Mouse (Mus musculus) subcutaneous adipose tissue, adult 2 months (tissue): Measurements from ENCODE around the gene Btla. TPM values are rescaled to one million over a fixed set of nuclear protein-coding genes. Genes with fewer than 3 reads are reported as not detected.

Source experiments
- polyA plus RNA-seq: library from polyadenylated mRNA; depleted of rRNA; stranded (reverse); fragments of >200 nt; gene quantifications from 2 replicates; pipeline ENCODE4 v1.2.3, GENCODE M21; 2012; ENCODE audit warnings: low replicate concordance; rRNA removed

Gene Btla
- 0.36 and 0.62 TPM in 2 replicates for polyA plus RNA-seq

DNA sequence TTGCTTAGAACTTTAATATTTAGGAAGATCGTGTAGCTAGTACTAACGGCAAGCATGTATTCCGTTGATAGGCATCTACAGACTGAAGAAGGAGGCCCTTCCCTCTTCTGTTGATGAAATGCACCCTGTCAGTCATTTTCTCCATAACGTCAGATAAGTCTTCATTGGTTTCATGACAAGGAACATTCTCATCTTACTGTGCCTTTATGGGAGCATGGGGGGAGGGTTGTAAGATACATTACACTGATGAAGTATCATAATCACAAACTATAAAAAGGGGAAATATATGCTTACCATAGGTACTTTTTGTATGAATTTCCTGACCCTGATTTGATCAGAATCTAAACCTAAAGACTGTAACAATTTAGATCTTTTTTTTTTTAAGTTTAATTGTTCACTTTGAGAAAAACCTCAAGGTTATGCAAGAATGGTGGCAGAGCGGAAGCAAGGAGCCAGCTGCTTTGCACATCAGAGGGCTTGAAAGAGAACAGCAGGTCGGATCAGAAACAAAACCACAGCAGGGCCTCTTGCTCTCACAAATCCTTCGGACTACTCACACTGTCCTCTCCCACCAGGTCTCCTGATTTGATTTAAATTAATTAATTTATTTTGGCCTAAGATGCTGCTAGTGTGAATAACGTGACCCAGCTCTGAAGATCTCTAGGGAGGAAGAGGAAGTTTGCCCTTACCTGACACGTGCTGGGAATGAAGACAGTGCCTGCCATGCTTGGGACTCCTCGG lies at the start of gene Btla:
Gene Btla (plus strand): TSS at position 668 of the 741 bp plus-strand sequence.

Other genes with a start within 250 kb of the Btla start
- gene Ccdc80, start 130.9 kb upstream of the Btla start, polyA plus RNA-seq: 191 and 413 TPM in 2 replicates
- 16.2 and 21.2 TPM in 2 replicates for gene Slc35a5, start 65.6 kb upstream of the Btla start, polyA plus RNA-seq
- gene Atg3, start 65.5 kb upstream of the Btla start, polyA plus RNA-seq: 15.9 and 22.3 TPM in 2 replicates
- 145 and 207 TPM in 2 replicates for gene Cd200, start 184.7 kb downstream of the Btla start, polyA plus RNA-seq